Mouse (Mus musculus) lung, embryonic 14.5 days (tissue): ENCODE data around the gene Dnm3. TPM values are rescaled to one million over a fixed set of nuclear protein-coding genes. Genes with fewer than 3 reads are reported as not detected.

Experiments
- ATAC-seq: fragments of 200-750 bp; cut with Nextera tagmentation; 2 replicates; pipeline ENCODE4 v1.8.0; 2017; ENCODE audit warnings: mild to moderate bottlenecking, moderate TSS enrichment, moderate library complexity; ENCODE audit not compliant: insufficient read depth
- DNase-seq: peaks from one replicate; pipeline ENCODE4 v3.0.0-alpha.2; 2015
- H3K27ac ChIP-seq: fragments of 300-500 bp; sonication (generic); 2 replicates; pipeline ENCODE4 v1.5.1; 2014; ENCODE audit warnings: low read depth, mild to moderate bottlenecking, moderate library complexity
- H3K27me3 ChIP-seq: fragments of 300-500 bp; sonication (generic); 2 replicates; pipeline ENCODE4 v1.6.1; 2014; ENCODE audit warnings: low read length, control low read depth; ENCODE audit not compliant: insufficient read depth
- H3K36me3 ChIP-seq: fragments of 300-500 bp; sonication (generic); 2 replicates; pipeline ENCODE4 v1.6.1; 2014; ENCODE audit warnings: control low read depth; ENCODE audit not compliant: insufficient read depth
- H3K4me1 ChIP-seq: fragments of 300-500 bp; sonication (generic); 2 replicates; pipeline ENCODE4 v1.6.1; 2014; ENCODE audit warnings: antibody characterized with exemption, control low read depth; ENCODE audit not compliant: insufficient read depth
- H3K4me2 ChIP-seq: fragments of 300-500 bp; sonication (generic); 2 replicates; pipeline ENCODE4 v1.6.1; 2014; ENCODE audit warnings: mild to moderate bottlenecking
- H3K4me3 ChIP-seq: fragments of 300-500 bp; sonication (generic); 2 replicates; pipeline ENCODE4 v1.5.1; 2014; ENCODE audit warnings: low read depth, low read length
- H3K9ac ChIP-seq: fragments of 300-500 bp; sonication (generic); 2 replicates; pipeline ENCODE4 v1.6.1; 2014
- H3K9me3 ChIP-seq: fragments of 300-500 bp; sonication (generic); 2 replicates; pipeline ENCODE4 v1.6.1; 2016; ENCODE audit warnings: low read depth, low read length, control low read depth
- CTCF ChIP-seq: IDR thresholded peaks from 2 replicates; pipeline ENCODE4 v1.5.1; 2016; ENCODE audit warnings: antibody characterized with exemption, low read depth
- WGBS: fragments of 180-500 bp; shearing (Covaris S2); extraction: QIAGEN DNeasy Blood & Tissue Kit; methylation state at CpG from one replicate; pipeline ENCODE4 v1.1.7; 2014; 5-methylcytosine and 5-hydroxymethylcytosine counted together
- polyA plus RNA-seq: library from polyadenylated mRNA; unstranded; fragments of >200 nt; fragmentation: Nextera tagmentation; extraction: Ambion mirVana; gene quantifications from 2 replicates; pipeline ENCODE4 v1.2.1, GENCODE M21; 2014

Dnm3 gene
- polyA plus RNA-seq, 1 experiment from 2014 or later: 2.8 TPM

DNA sequence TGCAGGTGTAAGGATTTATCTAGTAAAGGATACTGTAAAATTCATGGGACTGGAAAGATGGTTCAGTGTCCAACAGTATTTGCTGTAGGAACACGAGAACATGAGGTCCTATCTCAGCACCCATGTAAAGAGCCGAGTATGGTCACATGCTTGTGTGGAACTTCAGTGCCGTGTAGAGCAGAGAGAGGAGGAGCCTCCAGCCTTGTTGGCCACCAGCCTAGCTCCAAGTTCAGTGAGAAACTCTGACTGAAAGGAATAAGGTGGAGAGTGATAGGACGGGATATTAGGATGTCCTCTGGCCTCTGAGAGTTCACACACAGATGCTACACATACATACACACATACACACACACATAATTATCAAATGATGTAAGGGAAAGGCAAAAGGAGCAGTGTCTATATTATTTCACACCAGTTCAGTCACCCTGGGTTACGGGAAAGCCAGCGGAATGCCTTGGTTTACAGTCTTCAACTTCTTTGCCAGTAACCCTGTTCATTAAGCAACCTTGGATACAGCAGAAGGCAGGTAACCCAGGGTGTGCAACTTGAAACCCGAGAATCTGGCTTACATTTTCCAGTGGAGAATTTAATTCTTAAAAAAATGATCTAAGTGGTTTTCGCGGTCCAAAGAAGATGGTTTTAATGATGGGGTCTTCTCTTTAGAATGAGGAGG lies 497.1 kb downstream of the Dnm3 start:
- DNase-seq: no peak
- Histone ChIP-seq H3K27me3 (no peaks in the 10 kb centered on the region), H3K27ac (no peak overlapping the region), H3K36me3 (no peaks in the 10 kb centered on the region), H3K9me3 (no peaks in the 10 kb centered on the region), H3K4me1 (peaks cover 5% of the 10 kb centered on the region; the same call in 1 of the 2 replicates), H3K4me2 (no peak overlapping the region), H3K4me3 (no peak overlapping the region), H3K9ac (no peak overlapping the region)
- no peak for TF ChIP-seq CTCF
- no peak for ATAC-seq
- WGBS: 78% methylated on average over 9 of the region's 9 CpGs

- Histone ChIP-seq H3K9ac (no peak overlapping the region), H3K27ac (no peak overlapping the region), H3K36me3 (no peaks in the 10 kb centered on the region), H3K4me3 (no peak overlapping the region), H3K27me3 (no peaks in the 10 kb centered on the region), H3K9me3 (no peaks in the 10 kb centered on the region), H3K4me1 (peaks cover 5% of the 10 kb centered on the region; the same call in 1 of the 2 replicates), H3K4me2 (no peak overlapping the region)
- DNase-seq (no peak), ATAC-seq (no peak)
- no peak for TF ChIP-seq CTCF
- 81% methylated on average over 2 of the region's 2 CpGs for WGBS
These were observed 497.8 kb downstream of the Dnm3 start for GRCm38 (mm10) chr1:161980046-161980445.

DNA sequence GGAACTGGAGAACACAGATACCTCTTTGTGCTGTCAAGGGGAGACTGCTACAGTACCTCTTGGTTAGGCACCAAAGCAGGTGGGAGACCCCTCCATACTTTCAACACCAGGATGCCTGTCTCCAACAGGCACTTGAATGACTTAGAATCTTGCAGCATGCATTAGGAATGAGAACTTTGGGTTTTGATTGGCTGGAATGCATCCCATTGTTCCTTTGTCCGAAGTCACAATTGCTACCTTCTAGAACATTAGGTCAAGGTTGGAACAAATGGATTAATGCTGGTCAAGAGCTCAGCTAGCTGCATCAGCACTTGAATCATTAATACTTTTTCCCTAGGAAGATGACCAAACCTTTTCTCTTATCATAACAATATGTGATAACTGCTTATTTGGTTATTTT lies 498.3 kb downstream of the Dnm3 start, which contains the start of gene 4930558K02Rik:
4930558K02Rik (minus strand) TSS at position 101 of the 400 bp plus-strand sequence.
- H3K27me3 ChIP-seq: no peaks in the 10 kb centered on the region
- H3K9ac ChIP-seq: no peak within 1 kb of the TSS
- no peaks in the 10 kb centered on the region for H3K9me3 ChIP-seq
- H3K4me3 ChIP-seq: no peak within 1 kb of the TSS
- H3K27ac ChIP-seq: no peak within 1 kb of the TSS
- ATAC-seq (no peak), DNase-seq (no peak)
- no peak for TF ChIP-seq CTCF
- 71% methylated on average over 1 of the region's 1 CpGs for WGBS
- H3K36me3 ChIP-seq: no peaks in the 10 kb centered on the region
- no peak within 1 kb of the TSS for H3K4me2 ChIP-seq
- H3K4me1 ChIP-seq: peaks cover 5% of the 10 kb centered on the region; the same call in 1 of the 2 replicates

DNA sequence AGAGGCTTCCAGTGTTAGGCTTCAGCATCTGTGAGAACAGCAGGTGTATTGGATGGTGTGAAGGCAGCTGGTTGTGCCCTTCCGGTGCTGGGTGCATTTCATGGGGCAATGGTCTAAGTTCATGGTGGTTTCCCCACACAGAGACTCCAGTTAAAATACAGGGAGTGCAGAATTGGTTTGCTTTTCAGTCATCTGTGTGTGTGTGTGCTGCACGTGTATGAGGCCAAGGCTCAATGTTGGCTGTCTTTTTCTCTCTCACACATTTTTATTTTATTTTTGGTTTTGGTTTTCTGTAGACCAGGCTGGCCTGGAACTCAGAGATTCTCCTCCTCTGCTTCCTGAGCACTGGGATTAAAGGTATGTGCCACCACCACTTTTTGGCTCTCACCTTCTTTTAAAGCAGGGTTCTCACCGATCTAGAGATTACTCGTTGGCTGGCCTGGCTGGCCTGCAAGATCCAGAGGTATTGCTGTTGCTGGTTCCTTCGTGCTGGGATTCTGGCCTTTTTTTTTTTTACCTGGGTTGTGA lies 499.6 kb downstream of the Dnm3 start:
- H3K9me3 ChIP-seq: no peaks in the 10 kb centered on the region
- WGBS: 87% methylated on average over 5 of the region's 5 CpGs

GRCm38 (mm10) chr1:161977331-161977730 lies 500.5 kb downstream of the Dnm3 start:
- whole genome bisulfite sequencing: 63% methylated on average over 4 of the region's 4 CpGs
- Histone ChIP-seq H3K4me2 (no peak overlapping the region), H3K9ac (no peak overlapping the region), H3K27me3 (no peaks in the 10 kb centered on the region), H3K4me3 (no peak overlapping the region), H3K27ac (peak overlapping the region; percentile 9; the same call in 1 of the 2 replicates), H3K9me3 (no peaks in the 10 kb centered on the region), H3K36me3 (no peaks in the 10 kb centered on the region), H3K4me1 (peaks cover 5% of the 10 kb centered on the region; the same call in 1 of the 2 replicates)
- DNase-seq: no peak
- ATAC-seq: no peak
- no peak for TF ChIP-seq CTCF

More for the DNA sequence above, 499.6 kb downstream of the Dnm3 start:
- Histone ChIP-seq H3K9ac (no peak overlapping the region), H3K4me2 (no peak overlapping the region), H3K27me3 (no peaks in the 10 kb centered on the region), H3K36me3 (no peaks in the 10 kb centered on the region), H3K4me1 (peaks cover 5% of the 10 kb centered on the region; the same call in 1 of the 2 replicates), H3K27ac (no peak overlapping the region), H3K4me3 (no peak overlapping the region)
- TF ChIP-seq CTCF: no peak
- DNase-seq: no peak
- no peak for ATAC-seq

GRCm38 (mm10) chr1:161976255-161977182 lies 501.3 kb downstream of the Dnm3 start:
- no peaks in the 10 kb centered on the region for H3K27me3 ChIP-seq
- DNase-seq: peak; percentile 96
- no peak overlapping the region for H3K4me3 ChIP-seq
- no peak overlapping the region for H3K4me2 ChIP-seq
- H3K27ac ChIP-seq: no peak overlapping the region
- ATAC-seq: peak; percentile 67; the same call in 1 of the 2 replicates
- H3K36me3 ChIP-seq: no peaks in the 10 kb centered on the region; the same call in 1 of the 2 replicates
- peaks cover 5% of the 10 kb centered on the region; the same call in 1 of the 2 replicates for H3K4me1 ChIP-seq
- no peak overlapping the region for H3K9ac ChIP-seq
- TF ChIP-seq CTCF: peak; percentile 96
- H3K9me3 ChIP-seq: no peaks in the 10 kb centered on the region
- 38% methylated on average over 16 of the region's 16 CpGs for WGBS

DNA sequence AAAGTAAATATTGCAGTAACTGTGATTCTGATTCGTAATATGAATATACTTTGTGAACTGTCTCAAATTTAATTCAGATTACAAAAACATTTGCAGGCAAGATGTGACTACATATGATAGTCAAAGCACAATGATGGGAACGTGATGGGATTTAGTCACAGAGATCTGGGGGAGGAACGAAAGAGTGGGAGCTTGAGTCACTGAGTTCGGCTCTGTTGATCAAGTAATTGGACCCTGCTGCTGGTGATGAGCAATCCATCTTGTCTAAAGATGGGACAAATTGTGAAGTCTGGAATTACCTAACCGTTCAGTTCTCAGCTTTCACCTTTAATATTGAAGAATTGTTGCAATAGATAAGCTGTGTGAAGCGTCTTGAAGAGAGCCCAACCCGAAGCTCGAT lies 505.6 kb downstream of the Dnm3 start:
- no peak overlapping the region for H3K4me3 ChIP-seq
- no peak for TF ChIP-seq CTCF
- peaks cover 5% of the 10 kb centered on the region; the same call in 1 of the 2 replicates for H3K4me1 ChIP-seq
- no peak overlapping the region for H3K4me2 ChIP-seq
- no peak for DNase-seq
- H3K27ac ChIP-seq: no peak overlapping the region
- no peak overlapping the region for H3K9ac ChIP-seq
- no peaks in the 10 kb centered on the region for H3K9me3 ChIP-seq
- no peak for ATAC-seq
- peaks cover 6% of the 10 kb centered on the region for H3K36me3 ChIP-seq
- no peaks in the 10 kb centered on the region for H3K27me3 ChIP-seq
- WGBS: 85% methylated on average over 8 of the region's 8 CpGs
